Mouse (Mus musculus) liver, embryonic 16.5 days (tissue): Measurements from ENCODE around the gene Pts. TPM values are rescaled to one million over a fixed set of nuclear protein-coding genes. Genes with fewer than 3 reads are reported as not detected.

Source experiments
- ATAC-seq: fragments of 200-750 bp; cut with Nextera tagmentation; 2 replicates; pipeline ENCODE4 v1.8.0; 2017; ENCODE audit warnings: low read depth, mild to moderate bottlenecking, moderate number of reproducible peaks, moderate library complexity
- H3K27ac ChIP-seq: fragments of 300-500 bp; sonication (generic); 2 replicates; pipeline ENCODE4 v1.5.1; 2014; ENCODE audit warnings: mild to moderate bottlenecking, low read length
- H3K27me3 ChIP-seq: fragments of 300-500 bp; sonication (generic); 2 replicates; pipeline ENCODE4 v1.6.1; 2014; ENCODE audit warnings: low read depth, low read length, mixed read lengths; ENCODE audit not compliant: control insufficient read depth, insufficient read depth
- H3K36me3 ChIP-seq: fragments of 300-500 bp; sonication (generic); 2 replicates; pipeline ENCODE4 v1.6.1; 2014; ENCODE audit warnings: mild to moderate bottlenecking; ENCODE audit not compliant: control insufficient read depth, insufficient read depth
- H3K4me1 ChIP-seq: fragments of 300-500 bp; sonication (generic); 2 replicates; pipeline ENCODE4 v1.6.1; 2014; ENCODE audit warnings: low read depth, low read length, mixed read lengths; ENCODE audit not compliant: control insufficient read depth
- H3K4me2 ChIP-seq: fragments of 300-500 bp; sonication (generic); 2 replicates; pipeline ENCODE4 v1.6.1; 2014; ENCODE audit warnings: low read depth, low read length, mixed read lengths
- H3K4me3 ChIP-seq: fragments of 300-500 bp; sonication (generic); 2 replicates; pipeline ENCODE4 v1.5.1; 2014; ENCODE audit warnings: low read depth, mild to moderate bottlenecking, low read length
- H3K9ac ChIP-seq: fragments of 300-500 bp; sonication (generic); 2 replicates; pipeline ENCODE4 v1.6.1; 2014; ENCODE audit warnings: low read depth, low read length
- H3K9me3 ChIP-seq: fragments of 300-500 bp; sonication (generic); replicated peaks from 2 replicates; pipeline ENCODE4 v1.6.1; 2016; ENCODE audit warnings: low read length; ENCODE audit not compliant: control insufficient read depth
- WGBS: fragments of 180-500 bp; shearing (Covaris S2); extraction: QIAGEN DNeasy Blood & Tissue Kit; methylation state at CpG from one replicate; pipeline ENCODE4 v1.1.7; 2014; ENCODE audit not compliant: insufficient replicate concordance; 5-methylcytosine and 5-hydroxymethylcytosine counted together
- polyA plus RNA-seq: library from polyadenylated mRNA; unstranded; fragments of >200 nt; fragmentation: Nextera tagmentation; extraction: Ambion mirVana; gene quantifications from 2 replicates; pipeline ENCODE4 v1.2.1, GENCODE M21; 2015

Pts gene
- 30.1 and 30.5 TPM in 2 replicates for polyA plus RNA-seq

GRCm38 (mm10) chr9:50528293-50528892, at the start of gene Pts:
Gene Pts (minus strand): TSS chr9:50528724.
- H3K4me3 ChIP-seq, result peak within 1 kb of the TSS; percentile 91
- H3K4me1 ChIP-seq, result peaks cover 14% of the 10 kb centered on the region
- H3K27me3 ChIP-seq, result no peaks in the 10 kb centered on the region
- under 1% methylated on average over 54 of the region's 54 CpGs for WGBS
- peak within 1 kb of the TSS; percentile 85 for H3K27ac ChIP-seq
- H3K9ac ChIP-seq, result peak within 1 kb of the TSS; percentile 89
- peak within 1 kb of the TSS; percentile 94 for H3K4me2 ChIP-seq
- ATAC-seq, result peak; percentile 98
- no peaks in the 10 kb centered on the region for H3K9me3 ChIP-seq
- H3K36me3 ChIP-seq, result no peaks in the 10 kb centered on the region

GRCm38 (mm10) chr9:50569599-50570525, 41.3 kb upstream of the Pts start:
- no peak overlapping the region for H3K4me2 ChIP-seq
- 62% methylated on average over 10 of the region's 10 CpGs for WGBS
- ATAC-seq, result no peak

GRCm38 (mm10) chr9:50567881-50568280, 39.4 kb upstream of the Pts start:
- H3K9ac ChIP-seq, result no peak overlapping the region
- H3K27ac ChIP-seq, result no peak overlapping the region; the same call in 1 of the 2 replicates
- no peak for ATAC-seq
- no peak overlapping the region for H3K4me3 ChIP-seq
- no peaks in the 10 kb centered on the region for H3K4me1 ChIP-seq
- no peak overlapping the region for H3K4me2 ChIP-seq
- H3K27me3 ChIP-seq, result no peaks in the 10 kb centered on the region
- no peaks in the 10 kb centered on the region for H3K9me3 ChIP-seq
- 64% methylated on average over 2 of the region's 2 CpGs for WGBS
- no peaks in the 10 kb centered on the region for H3K36me3 ChIP-seq

More at GRCm38 (mm10) chr9:50569599-50570525, 41.3 kb upstream of the Pts start:
- H3K4me1 ChIP-seq, result no peaks in the 10 kb centered on the region
- H3K36me3 ChIP-seq, result no peaks in the 10 kb centered on the region
- no peak overlapping the region for H3K27ac ChIP-seq
- H3K9ac ChIP-seq, result no peak overlapping the region
- no peak overlapping the region for H3K4me3 ChIP-seq
- no peaks in the 10 kb centered on the region for H3K9me3 ChIP-seq
- H3K27me3 ChIP-seq, result no peaks in the 10 kb centered on the region

- no peak overlapping the region for H3K4me2 ChIP-seq
- H3K4me3 ChIP-seq, result no peak overlapping the region
- no peaks in the 10 kb centered on the region for H3K9me3 ChIP-seq
- no peaks in the 10 kb centered on the region for H3K4me1 ChIP-seq
- ATAC-seq, result no peak
- 47% methylated on average over 4 of the region's 4 CpGs for WGBS
- no peaks in the 10 kb centered on the region for H3K27me3 ChIP-seq
- no peak overlapping the region for H3K9ac ChIP-seq
- no peaks in the 10 kb centered on the region for H3K36me3 ChIP-seq
- H3K27ac ChIP-seq, result no peak overlapping the region
Observed at GRCm38 (mm10) chr9:50567372-50567771, 38.8 kb upstream of the Pts start.

- 33% methylated on average over 4 of the region's 4 CpGs for WGBS
- ATAC-seq, result no peak
- Histone ChIP-seq H3K27me3 (no peaks in the 10 kb centered on the region), H3K4me1 (no peaks in the 10 kb centered on the region), H3K9me3 (no peaks in the 10 kb centered on the region), H3K36me3 (no peaks in the 10 kb centered on the region), H3K4me3 (no peak overlapping the region), H3K9ac (no peak overlapping the region), H3K4me2 (no peak overlapping the region), H3K27ac (no peak overlapping the region)
Observed at GRCm38 (mm10) chr9:50565940-50566339, 37.4 kb upstream of the Pts start.

GRCm38 (mm10) chr9:50565173-50565572, 36.6 kb upstream of the Pts start:
- Histone ChIP-seq H3K9ac (no peak overlapping the region), H3K4me3 (no peak overlapping the region), H3K9me3 (no peaks in the 10 kb centered on the region), H3K36me3 (no peaks in the 10 kb centered on the region), H3K27ac (no peak overlapping the region), H3K4me2 (no peak overlapping the region), H3K27me3 (no peaks in the 10 kb centered on the region), H3K4me1 (no peaks in the 10 kb centered on the region)
- no peak for ATAC-seq
- 59% methylated on average over 7 of the region's 7 CpGs for WGBS

- ATAC-seq, result no peak
- no peak overlapping the region for H3K4me2 ChIP-seq
- 61% methylated on average over 2 of the region's 2 CpGs for WGBS
- H3K4me3 ChIP-seq, result no peak overlapping the region
- H3K4me1 ChIP-seq, result no peaks in the 10 kb centered on the region
- H3K9me3 ChIP-seq, result no peaks in the 10 kb centered on the region
- no peaks in the 10 kb centered on the region for H3K36me3 ChIP-seq
- no peaks in the 10 kb centered on the region for H3K27me3 ChIP-seq
- H3K9ac ChIP-seq, result no peak overlapping the region
- no peak overlapping the region for H3K27ac ChIP-seq
Observed at GRCm38 (mm10) chr9:50561918-50562360, 33.4 kb upstream of the Pts start.

GRCm38 (mm10) chr9:50561145-50561917, 32.8 kb upstream of the Pts start, which contains the start of gene Tex12:
Gene Tex12 (minus strand): TSS chr9:50561325.
- 82% methylated on average over 38 of the region's 38 CpGs for WGBS
- H3K27ac ChIP-seq, result no peak within 1 kb of the TSS
- no peaks in the 10 kb centered on the region for H3K27me3 ChIP-seq
- no peaks in the 10 kb centered on the region for H3K4me1 ChIP-seq
- ATAC-seq, result no peak
- H3K9ac ChIP-seq, result no peak within 1 kb of the TSS
- no peaks in the 10 kb centered on the region for H3K9me3 ChIP-seq
- H3K4me2 ChIP-seq, result no peak within 1 kb of the TSS
- no peak within 1 kb of the TSS for H3K4me3 ChIP-seq
- H3K36me3 ChIP-seq, result no peaks in the 10 kb centered on the region
